Mouse (Mus musculus): ENCODE data around the gene Otub1. TPM values are rescaled to one million over a fixed set of nuclear protein-coding genes. Genes with fewer than 3 reads are reported as not detected.

Gene Otub1
- polyA plus RNA-seq, 1 experiment from 2014 or later = 248 TPM

DNA sequence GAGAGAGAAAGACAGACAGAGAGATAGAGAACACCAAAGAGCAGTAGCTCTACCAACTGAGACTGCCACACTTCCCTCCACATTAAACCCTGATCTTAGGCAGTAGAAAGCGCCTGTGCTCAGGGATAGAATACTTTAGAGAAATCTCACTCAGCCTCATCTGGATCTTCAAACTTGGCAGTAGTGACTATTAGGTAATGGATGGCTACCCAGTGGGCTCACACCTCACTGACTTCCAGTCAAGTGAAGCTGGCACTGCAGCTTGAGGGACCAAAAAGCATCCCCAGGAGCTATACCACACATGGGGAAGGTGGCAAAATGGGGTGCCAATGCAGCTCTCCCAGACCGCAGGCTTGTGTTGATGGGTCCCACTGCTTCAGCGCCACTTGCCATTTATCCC lies 18.1 kb upstream of the Otub1 start:
- WGBS = 95% methylated on average over 3 of the region's 3 CpGs
- Histone ChIP-seq H3K9me3 (no peaks in the 10 kb centered on the region), H3K36me3 (peaks cover 40% of the 10 kb centered on the region), H3K9ac (replicated peaks) (no peak overlapping the region), H3K4me3 (no peak overlapping the region), H3K4me2 (replicated peaks) (no peak overlapping the region), H3K27ac (replicated peaks) (no peak overlapping the region), H3K27me3 (no peaks in the 10 kb centered on the region), H3K4me1 (no peaks in the 10 kb centered on the region)
- ATAC-seq (ENCODE audit: low FRiP score, low read depth) = no peak

DNA sequence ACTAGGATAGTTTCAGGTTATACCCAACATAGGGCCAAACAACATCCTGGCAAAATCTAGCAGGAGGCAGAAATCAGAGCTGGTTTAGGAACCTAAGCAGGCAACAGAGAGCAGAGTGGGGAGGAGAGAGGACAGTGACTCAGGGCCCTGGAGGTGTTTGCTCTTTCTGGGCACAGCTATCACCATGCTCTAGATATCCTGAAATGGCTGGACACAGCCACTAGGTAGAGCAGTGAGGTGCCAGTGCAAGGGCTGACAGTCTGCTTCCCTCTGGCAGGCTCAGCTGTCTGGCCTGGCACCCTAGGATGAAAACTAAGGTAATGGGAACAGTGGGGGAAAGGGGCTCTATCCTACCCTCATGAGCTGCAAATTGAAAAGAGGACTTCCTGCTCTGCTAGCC lies 17.4 kb upstream of the Otub1 start:
- ATAC-seq (ENCODE audit: low FRiP score, low read depth) = no peak
- H3K36me3 ChIP-seq = peaks cover 32% of the 10 kb centered on the region
- no peak overlapping the region for H3K9ac ChIP-seq (replicated peaks)
- no peak overlapping the region for H3K4me2 ChIP-seq (replicated peaks)
- H3K4me1 ChIP-seq = no peaks in the 10 kb centered on the region
- H3K4me3 ChIP-seq = no peak overlapping the region
- H3K27me3 ChIP-seq = no peaks in the 10 kb centered on the region
- no peak overlapping the region for H3K27ac ChIP-seq (replicated peaks)
- no peaks in the 10 kb centered on the region for H3K9me3 ChIP-seq

DNA sequence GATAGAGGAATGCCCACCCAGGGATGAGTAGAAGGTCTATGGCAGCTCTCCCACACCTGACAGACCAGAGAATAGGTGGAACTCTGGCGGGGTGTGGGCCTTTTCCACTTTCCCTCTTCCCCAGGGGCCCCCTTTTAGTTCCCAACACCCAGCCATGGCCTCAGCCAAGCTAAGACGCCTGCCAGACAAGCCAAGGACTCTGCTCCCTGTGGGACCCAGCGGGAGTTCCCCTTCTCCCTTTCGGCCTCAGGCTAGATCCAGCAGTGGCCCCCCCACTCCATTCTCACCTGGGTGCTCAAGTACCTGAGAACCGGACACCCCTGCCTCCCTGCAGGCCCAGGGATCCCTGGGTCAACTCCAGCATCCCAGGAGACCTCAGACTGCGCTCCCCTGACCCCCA lies 16.1 kb upstream of the Otub1 start:
- Histone ChIP-seq H3K27me3 (no peaks in the 10 kb centered on the region), H3K4me3 (no peak overlapping the region), H3K36me3 (peaks cover 19% of the 10 kb centered on the region), H3K9me3 (no peaks in the 10 kb centered on the region), H3K4me2 (replicated peaks) (no peak overlapping the region), H3K27ac (replicated peaks) (no peak overlapping the region), H3K4me1 (peaks cover 3% of the 10 kb centered on the region; the same call in 1 of the 2 replicates), H3K9ac (replicated peaks) (no peak overlapping the region)
- WGBS = 86% methylated on average over 6 of the region's 6 CpGs
- no peak for ATAC-seq (ENCODE audit: low FRiP score, low read depth)

DNA sequence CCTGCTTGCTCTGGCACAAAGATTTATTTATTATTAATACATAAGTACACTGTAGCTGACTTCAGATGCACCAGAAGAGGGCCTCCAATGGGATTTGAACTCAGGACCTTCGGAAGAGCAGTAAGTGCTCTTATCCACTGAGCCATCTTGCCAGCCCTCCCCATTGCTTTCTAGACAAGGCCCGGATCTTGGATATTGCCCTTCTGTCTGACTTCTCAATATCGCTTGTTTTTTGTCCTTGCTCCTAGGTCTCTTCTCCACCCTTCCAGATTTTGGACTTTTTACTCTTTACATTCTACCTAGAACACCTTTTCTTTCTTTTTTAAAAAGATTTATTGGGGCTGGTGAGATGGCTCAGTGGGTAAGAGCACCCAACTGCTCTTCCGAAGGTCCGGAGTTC lies 12.6 kb upstream of the Otub1 start:
- Histone ChIP-seq H3K27me3 (no peaks in the 10 kb centered on the region), H3K4me2 (replicated peaks) (no peak overlapping the region), H3K9me3 (no peaks in the 10 kb centered on the region), H3K36me3 (peaks cover 20% of the 10 kb centered on the region), H3K4me1 (peaks cover 20% of the 10 kb centered on the region), H3K9ac (replicated peaks) (no peak overlapping the region), H3K27ac (replicated peaks) (no peak overlapping the region), H3K4me3 (no peak overlapping the region)
- WGBS = 95% methylated on average over 5 of the region's 5 CpGs
- no peak for ATAC-seq (ENCODE audit: low FRiP score, low read depth)

DNA sequence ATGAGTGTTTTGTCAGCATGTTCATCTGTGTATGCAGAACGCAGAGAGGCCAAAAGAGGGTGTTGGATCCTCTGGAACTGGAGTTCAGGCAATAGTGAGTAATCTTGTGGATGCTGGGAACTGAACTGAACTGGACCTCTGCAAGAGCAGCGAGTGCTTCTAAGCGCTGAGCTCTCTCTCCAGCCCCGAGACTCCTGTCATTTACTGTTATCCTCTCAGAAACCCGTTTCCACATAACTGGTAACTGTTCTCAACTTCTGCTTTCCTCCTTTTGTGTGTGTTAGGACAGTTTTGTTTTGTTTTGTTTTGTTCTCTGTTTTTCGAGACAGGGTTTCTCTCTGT lies 11.8 kb upstream of the Otub1 start:
- H3K4me1 ChIP-seq = peaks cover 20% of the 10 kb centered on the region
- H3K27ac ChIP-seq (replicated peaks) = no peak overlapping the region
- 14% methylated on average over 6 of the region's 6 CpGs for WGBS
- H3K4me2 ChIP-seq (replicated peaks) = peak overlapping the region; percentile 93
- H3K9me3 ChIP-seq = no peaks in the 10 kb centered on the region
- ATAC-seq (ENCODE audit: low FRiP score, low read depth) = peak; percentile 14
- H3K4me3 ChIP-seq = peak overlapping the region; percentile 88
- peaks cover 28% of the 10 kb centered on the region for H3K36me3 ChIP-seq
- H3K9ac ChIP-seq (replicated peaks) = no peak overlapping the region; the same call in 1 of the 2 replicates
- no peaks in the 10 kb centered on the region for H3K27me3 ChIP-seq

DNA sequence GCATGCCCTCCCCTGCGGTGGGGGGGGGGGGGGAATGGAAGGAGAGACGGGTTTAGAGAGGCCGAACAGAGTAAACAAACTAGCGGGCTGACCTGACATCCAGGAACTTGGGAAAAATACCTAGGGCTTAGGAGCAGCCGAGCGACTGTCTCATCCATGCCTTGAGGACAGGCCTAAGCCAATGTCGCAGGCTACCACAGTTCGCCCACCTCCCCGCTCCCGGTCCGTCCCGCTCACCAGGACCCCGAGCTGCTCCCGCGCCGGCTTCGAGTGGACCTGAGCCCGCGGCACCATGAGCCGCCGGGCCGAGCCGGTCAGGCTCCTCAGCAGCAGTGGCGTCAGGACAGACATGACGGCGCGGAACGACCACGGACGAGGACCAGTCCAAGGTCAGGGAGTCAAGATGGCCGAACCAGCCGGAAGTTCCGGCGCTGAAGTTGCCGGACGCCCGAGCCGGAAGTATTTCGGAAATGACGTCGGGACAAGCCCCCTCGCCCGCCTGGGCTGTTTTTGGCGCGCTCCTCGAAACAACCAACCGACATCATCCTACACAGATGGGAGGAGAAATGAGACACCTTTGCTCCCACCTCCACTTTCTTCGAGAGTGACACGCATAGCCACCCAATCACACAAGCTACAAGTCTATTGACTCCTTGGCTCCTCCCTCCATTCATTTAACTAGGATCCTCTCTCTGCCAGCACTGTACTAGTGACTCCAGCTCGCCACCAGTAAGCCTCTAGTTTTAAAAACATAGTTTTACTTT lies 11.2 kb upstream of the Otub1 start, which contains the start of gene Cox8a:
Gene Cox8a, minus strand, starts transcription at position 455 of the 764 bp plus-strand sequence.
- no peaks in the 10 kb centered on the region for H3K9me3 ChIP-seq
- WGBS = 1% methylated on average over 50 of the region's 50 CpGs

DNA sequence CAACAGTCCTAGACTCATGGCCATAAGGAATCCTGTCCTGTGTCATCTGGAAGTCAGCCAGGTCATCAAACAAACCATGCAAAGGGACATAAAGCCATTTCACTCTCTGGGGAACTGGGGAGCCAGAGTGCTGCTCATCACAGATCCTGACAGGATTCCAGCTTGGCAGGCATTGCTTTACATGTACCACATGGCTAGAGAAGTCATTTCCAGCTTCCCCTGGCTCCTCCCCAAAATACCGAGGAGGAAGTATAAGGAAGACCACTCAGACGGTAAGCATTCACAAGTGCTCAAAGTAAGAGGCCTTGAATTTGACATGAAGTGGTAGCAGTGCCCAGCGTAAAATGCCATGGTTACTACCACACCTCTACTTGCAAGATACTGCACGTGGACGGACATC lies 8.4 kb upstream of the Otub1 start:
- Histone ChIP-seq H3K27ac (replicated peaks) (no peak overlapping the region), H3K9ac (replicated peaks) (no peak overlapping the region), H3K4me2 (replicated peaks) (no peak overlapping the region), H3K4me1 (peaks cover 20% of the 10 kb centered on the region), H3K9me3 (no peaks in the 10 kb centered on the region), H3K36me3 (peaks cover 36% of the 10 kb centered on the region), H3K4me3 (no peak overlapping the region), H3K27me3 (no peaks in the 10 kb centered on the region)
- WGBS = 95% methylated on average over 5 of the region's 5 CpGs
- ATAC-seq (ENCODE audit: low FRiP score, low read depth) = no peak

More for the DNA sequence above, 11.2 kb upstream of the Otub1 start, which contains the start of gene Cox8a:
- H3K4me1 ChIP-seq = peaks cover 20% of the 10 kb centered on the region
- H3K27ac ChIP-seq (replicated peaks) = peak within 1 kb of the TSS; percentile 75
- H3K27me3 ChIP-seq = no peaks in the 10 kb centered on the region
- peak; percentile 97 for ATAC-seq (ENCODE audit: low FRiP score, low read depth)
- H3K36me3 ChIP-seq = peaks cover 29% of the 10 kb centered on the region
- H3K4me3 ChIP-seq = peak within 1 kb of the TSS; percentile 88
- H3K4me2 ChIP-seq (replicated peaks) = peak within 1 kb of the TSS; percentile 93
- H3K9ac ChIP-seq (replicated peaks) = peak within 1 kb of the TSS; percentile 91

DNA sequence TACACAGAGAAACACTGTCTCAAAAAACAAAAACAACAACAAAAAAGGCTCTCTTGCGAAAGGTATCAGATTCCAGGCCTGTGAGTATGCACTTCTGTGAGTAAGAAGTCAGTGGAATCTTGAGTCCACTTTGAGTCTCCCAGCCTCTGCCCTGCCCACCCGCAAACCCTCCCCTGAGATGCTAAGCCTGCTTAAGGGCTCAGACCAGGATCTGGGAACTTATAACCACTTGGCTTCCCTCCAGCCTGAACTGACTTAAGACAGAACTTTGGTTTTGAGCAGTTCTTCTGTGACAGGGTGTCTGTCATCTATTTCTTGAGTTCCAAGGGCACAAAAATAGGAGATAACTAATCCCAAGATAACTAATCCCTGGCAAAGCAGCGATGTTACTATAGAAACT lies 6.9 kb upstream of the Otub1 start:
- Histone ChIP-seq H3K4me2 (replicated peaks) (no peak overlapping the region), H3K27ac (replicated peaks) (no peak overlapping the region), H3K9ac (replicated peaks) (no peak overlapping the region), H3K9me3 (no peaks in the 10 kb centered on the region), H3K36me3 (peaks cover 36% of the 10 kb centered on the region), H3K27me3 (no peaks in the 10 kb centered on the region), H3K4me1 (peaks cover 20% of the 10 kb centered on the region), H3K4me3 (no peak overlapping the region)
- 90% methylated on average over 3 of the region's 3 CpGs for WGBS
- no peak for ATAC-seq (ENCODE audit: low FRiP score, low read depth)

DNA sequence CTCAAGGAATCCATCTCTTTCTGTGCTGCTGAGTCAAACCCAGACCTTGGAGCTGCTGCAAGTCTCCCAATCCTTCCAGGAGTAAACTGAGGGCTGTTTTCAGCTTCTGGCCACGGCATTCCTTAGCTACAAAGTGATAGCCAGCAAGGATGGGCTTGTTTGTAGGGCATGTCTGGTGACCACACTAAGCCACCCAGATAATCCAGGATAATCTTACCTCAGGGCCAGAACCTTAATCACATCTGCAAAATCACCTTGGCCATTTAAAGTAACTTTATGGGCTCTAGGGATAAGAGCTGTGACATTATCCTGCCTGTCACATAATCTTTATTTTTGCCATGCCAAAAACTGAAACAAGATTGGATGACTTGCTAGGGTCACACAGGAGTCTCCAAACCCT lies 6.1 kb upstream of the Otub1 start:
- H3K4me1 ChIP-seq = peaks cover 17% of the 10 kb centered on the region
- WGBS = 87% methylated on average over 1 of the region's 1 CpGs

DNA sequence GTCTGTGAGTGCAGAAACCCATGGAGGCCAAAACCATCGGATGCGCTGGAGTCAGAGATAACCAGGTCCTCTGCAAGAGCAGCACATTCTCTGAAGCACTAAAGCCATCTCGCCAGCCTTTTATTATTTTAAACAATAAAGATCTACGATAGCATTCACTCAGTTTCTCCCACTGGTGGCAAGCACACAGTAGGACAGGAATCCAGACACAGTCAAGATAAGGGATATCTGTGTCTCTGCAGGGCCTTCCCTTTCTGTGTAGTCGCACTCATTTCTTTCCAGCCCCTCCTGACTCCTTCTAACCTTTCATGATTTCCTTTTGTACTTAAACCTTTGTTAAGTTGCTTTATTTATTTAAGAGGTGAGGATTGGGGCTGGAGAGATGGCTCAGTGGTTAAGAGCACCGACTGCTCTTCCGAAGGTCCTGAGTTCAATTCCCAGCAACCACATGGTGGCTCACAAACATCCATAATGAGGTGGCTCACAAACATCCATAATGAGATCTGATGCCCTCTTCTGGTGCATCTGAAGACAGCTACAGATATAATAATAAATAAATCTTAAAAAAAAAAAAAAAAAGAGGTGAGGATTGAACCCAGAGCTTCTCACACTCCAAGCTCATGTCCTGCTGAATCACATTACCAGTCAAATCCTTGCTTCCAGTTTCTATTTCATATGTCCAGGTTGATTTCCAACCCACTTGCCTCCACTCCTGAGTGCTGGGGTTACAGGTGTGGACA lies 4.0 kb upstream of the Otub1 start:
- ATAC-seq (ENCODE audit: low FRiP score, low read depth) = no peak
- Histone ChIP-seq H3K27ac (replicated peaks) (no peak overlapping the region), H3K27me3 (no peaks in the 10 kb centered on the region), H3K4me2 (replicated peaks) (no peak overlapping the region), H3K9me3 (no peaks in the 10 kb centered on the region), H3K36me3 (peaks cover 29% of the 10 kb centered on the region), H3K4me3 (no peak overlapping the region), H3K4me1 (peaks cover 13% of the 10 kb centered on the region), H3K9ac (replicated peaks) (no peak overlapping the region)
- WGBS = 91% methylated on average over 7 of the region's 7 CpGs

More for the DNA sequence above, 6.1 kb upstream of the Otub1 start:
- no peak overlapping the region for H3K27ac ChIP-seq (replicated peaks)
- no peaks in the 10 kb centered on the region for H3K27me3 ChIP-seq
- no peak overlapping the region for H3K4me3 ChIP-seq
- H3K9me3 ChIP-seq = no peaks in the 10 kb centered on the region
- no peak overlapping the region for H3K9ac ChIP-seq (replicated peaks)
- peaks cover 36% of the 10 kb centered on the region for H3K36me3 ChIP-seq
- ATAC-seq (ENCODE audit: low FRiP score, low read depth) = no peak
- no peak overlapping the region for H3K4me2 ChIP-seq (replicated peaks)

DNA sequence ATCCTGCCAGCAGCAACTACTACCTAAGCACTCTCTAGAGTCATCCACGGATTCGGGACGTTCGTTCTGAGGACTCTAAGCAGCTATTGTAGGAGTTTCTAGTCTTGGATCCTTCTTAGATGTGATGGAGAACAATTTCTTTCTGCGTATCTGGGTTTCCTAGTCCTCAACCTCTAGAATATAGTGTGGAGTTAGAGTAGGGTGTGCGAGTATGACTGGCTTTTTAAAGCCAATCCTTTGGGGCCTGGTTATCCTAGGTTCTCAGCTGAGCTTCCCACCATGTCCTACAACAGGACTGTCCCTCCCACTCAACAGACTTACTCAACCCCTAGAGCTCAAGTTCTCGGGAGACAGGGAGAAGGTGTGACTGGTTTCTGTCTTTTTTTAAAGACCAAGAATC lies 790 bp downstream of the Otub1 start:
- ATAC-seq (ENCODE audit: low FRiP score, low read depth) = no peak
- peaks cover 38% of the 10 kb centered on the region for H3K36me3 ChIP-seq
- no peaks in the 10 kb centered on the region for H3K9me3 ChIP-seq
- H3K9ac ChIP-seq (replicated peaks) = peak overlapping the region; percentile 85
- H3K4me1 ChIP-seq = peaks cover 32% of the 10 kb centered on the region
- no peaks in the 10 kb centered on the region for H3K27me3 ChIP-seq
- H3K27ac ChIP-seq (replicated peaks) = peak overlapping the region; percentile 98
- H3K4me2 ChIP-seq (replicated peaks) = peak overlapping the region; percentile 79
- H3K4me3 ChIP-seq = peak overlapping the region; percentile 84
- WGBS = 30% methylated on average over 7 of the region's 7 CpGs

DNA sequence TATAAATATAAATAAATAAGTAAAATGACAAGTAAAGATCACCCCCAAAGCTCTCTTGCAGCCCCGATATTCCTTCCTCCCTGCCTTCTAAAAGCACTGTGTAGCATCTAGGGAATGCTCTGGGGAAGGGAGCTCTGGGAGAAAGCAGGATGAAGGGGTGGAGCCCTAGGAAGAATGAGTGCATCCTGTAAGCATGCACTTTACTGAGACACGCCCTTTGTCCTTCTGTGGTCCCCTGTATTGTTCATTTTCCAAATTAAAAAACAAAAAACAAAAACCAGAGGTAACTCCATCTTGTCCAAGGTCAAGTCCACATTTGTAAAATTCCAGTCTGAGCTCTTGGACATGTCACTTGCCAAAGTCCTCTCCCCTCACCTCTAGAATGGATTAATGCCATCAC lies 1.2 kb downstream of the Otub1 start:
- peak overlapping the region; percentile 85 for H3K9ac ChIP-seq (replicated peaks)
- no peaks in the 10 kb centered on the region for H3K9me3 ChIP-seq
- H3K27me3 ChIP-seq = no peaks in the 10 kb centered on the region
- ATAC-seq (ENCODE audit: low FRiP score, low read depth) = no peak
- peak overlapping the region; percentile 79 for H3K4me2 ChIP-seq (replicated peaks)
- H3K4me3 ChIP-seq = peak overlapping the region; percentile 84
- peaks cover 32% of the 10 kb centered on the region for H3K4me1 ChIP-seq
- WGBS = 73% methylated on average over 2 of the region's 2 CpGs
- H3K27ac ChIP-seq (replicated peaks) = 0 out of 2 replicates have a peak overlapping the region, but pooled peaks have one; percentile 98
- peaks cover 42% of the 10 kb centered on the region for H3K36me3 ChIP-seq

Measured in midbrain, embryonic 12.5 days (tissue).